Mouse (Mus musculus) CH12.LX (cell line): ENCODE measurements around the gene Gtsf1l. TPM values are rescaled to one million over a fixed set of nuclear protein-coding genes. Genes with fewer than 3 reads are reported as not detected.

Experiments used
- DNase-seq: peaks from one replicate; pipeline ENCODE4 v3.0.0-alpha.2; 2013; ENCODE audit errors: extremely low read depth
- H3K27ac ChIP-seq: 2 replicates; pipeline ENCODE4 v1.5.1; 2012; ENCODE audit warnings: low read depth, mild to moderate bottlenecking, control low read depth, moderate library complexity; ENCODE audit not compliant: insufficient read depth
- H3K27me3 ChIP-seq: replicated peaks from 2 replicates; pipeline ENCODE3; 2012; ENCODE audit warnings: inconsistent platforms
- H3K36me3 ChIP-seq, 2 experiments: replicated peaks in 1 of 2; 2 replicates each; pipeline versions ENCODE3 to v1.6.1; 2012; ENCODE audit warnings: inconsistent platforms in 1 of 2, low read length in 1 of 2, mild to moderate bottlenecking in 1 of 2, mixed read lengths in 1 of 2, moderate library complexity in 1 of 2; ENCODE audit not compliant: control insufficient read depth in 1 of 2, insufficient read depth in 1 of 2
- H3K4me1 ChIP-seq, 2 experiments: 2 replicates each; pipeline ENCODE4 v1.6.1; 2012; ENCODE audit warnings: inconsistent platforms in 1 of 2, moderate library complexity in 1 of 2; ENCODE audit not compliant: insufficient read depth in 2 of 2, control insufficient read depth in 1 of 2
- H3K4me2 ChIP-seq: 2 replicates; pipeline ENCODE4 v1.6.1; 2012; ENCODE audit warnings: low read depth, mild to moderate bottlenecking, control low read depth; ENCODE audit not compliant: poor library complexity, insufficient read depth, severe bottlenecking
- H3K4me3 ChIP-seq, 3 experiments: fragments of 150-350 bp in 1 of 3; sonication (generic) in 1 of 3; replicated peaks in 1 of 3; 2 replicates each; pipeline versions ENCODE3 to v1.5.1; 2011 to 2012; ENCODE audit warnings: low read depth in 2 of 3, low read length in 2 of 3, mild to moderate bottlenecking in 2 of 3, moderate library complexity in 2 of 3, control low read depth in 1 of 3, improper control_type of control experiment in 1 of 3, inconsistent platforms in 1 of 3, mixed read lengths in 1 of 3; ENCODE audit not compliant: poor library complexity in 1 of 3
- H3K79me2 ChIP-seq: replicated peaks from 2 replicates; pipeline ENCODE4 v1.6.1; 2012; ENCODE audit warnings: mild to moderate bottlenecking, moderate library complexity; ENCODE audit not compliant: control insufficient read depth, poor library complexity, insufficient read depth, severe bottlenecking; ENCODE audit errors: extremely low read depth
- H3K9ac ChIP-seq: 2 replicates; pipeline ENCODE4 v1.6.1; 2012; ENCODE audit warnings: low read depth, mild to moderate bottlenecking, control low read depth, moderate library complexity; ENCODE audit not compliant: insufficient read depth
- H3K9me3 ChIP-seq: replicated peaks from 2 replicates; pipeline ENCODE3; 2012; ENCODE audit warnings: low read length, inconsistent platforms, mixed read lengths
- BHLHE40 ChIP-seq: IDR thresholded peaks from 2 replicates; pipeline ENCODE4 v1.6.1; 2011; ENCODE audit warnings: mild to moderate bottlenecking, low read depth, low read length, improper control_type of control experiment
- CTCF ChIP-seq, 2 experiments: IDR thresholded peaks in 1 of 2; conservative IDR thresholded peaks in 1 of 2; 2 replicates each; pipeline ENCODE4 v1.5.1; 2011 to 2012; ENCODE audit warnings: low read depth in 2 of 2, low read length in 2 of 2, improper control_type of control experiment in 1 of 2, inconsistent platforms in 1 of 2, mild to moderate bottlenecking in 1 of 2, moderate library complexity in 1 of 2
- ELF1 ChIP-seq: IDR thresholded peaks from 2 replicates; pipeline ENCODE4 v1.6.1; 2014; ENCODE audit warnings: low read depth, mild to moderate bottlenecking, inconsistent platforms, low read length, improper control_type of control experiment
- JUN ChIP-seq: IDR thresholded peaks from 2 replicates; pipeline ENCODE4 v1.6.1; 2011; ENCODE audit warnings: low read depth, mild to moderate bottlenecking, low read length, improper control_type of control experiment, moderate library complexity; ENCODE audit not compliant: insufficient read depth
- MAFK ChIP-seq: IDR thresholded peaks from 2 replicates; pipeline ENCODE4 v1.6.1; 2011; ENCODE audit warnings: low read length, improper control_type of control experiment; ENCODE audit not compliant: insufficient replicate concordance
- MAX ChIP-seq: IDR thresholded peaks from 2 replicates; pipeline ENCODE4 v1.6.1; 2011; ENCODE audit warnings: low read length, improper control_type of control experiment
- MEF2A ChIP-seq: IDR thresholded peaks from 2 replicates; pipeline ENCODE4 v1.6.1; 2014; ENCODE audit warnings: low read depth, mild to moderate bottlenecking, inconsistent platforms, low read length, improper control_type of control experiment, borderline replicate concordance
- MXI1 ChIP-seq: IDR thresholded peaks from 2 replicates; pipeline ENCODE4 v1.6.1; 2011; ENCODE audit warnings: mild to moderate bottlenecking, low read depth, low read length, improper control_type of control experiment
- MYC ChIP-seq: IDR thresholded peaks from 2 replicates; pipeline ENCODE4 v1.6.1; 2011; ENCODE audit warnings: low read depth, mild to moderate bottlenecking, improper control_type of control experiment, low read length
- NELFE ChIP-seq: IDR thresholded peaks from 2 replicates; pipeline ENCODE4 v1.6.1; 2011; ENCODE audit warnings: low read depth, low read length, improper control_type of control experiment
- UBTF ChIP-seq: IDR thresholded peaks from 2 replicates; pipeline ENCODE4 v1.6.1; 2012; ENCODE audit warnings: low read depth, mild to moderate bottlenecking, inconsistent platforms, low read length, improper control_type of control experiment, moderate library complexity
- ZKSCAN1 ChIP-seq: IDR thresholded peaks from 2 replicates; pipeline ENCODE4 v1.6.1; 2012; ENCODE audit warnings: low read depth, inconsistent platforms, low read length, improper control_type of control experiment, borderline replicate concordance
- ZMIZ1 ChIP-seq: IDR thresholded peaks from 2 replicates; pipeline ENCODE4 v1.6.1; 2012; ENCODE audit warnings: low read depth, mild to moderate bottlenecking, inconsistent platforms, low read length, improper control_type of control experiment
- ZNF384 ChIP-seq: IDR thresholded peaks from 2 replicates; pipeline ENCODE4 v1.6.1; 2012; ENCODE audit warnings: low read depth, low read length, improper control_type of control experiment, inconsistent platforms
- dilution Hi-C: fragments of 300-500 bp; cut with MboI; formaldehyde crosslinking; loops from 2 replicates; pipeline ENCODE4 v1.14.3; 2020; ENCODE audit warnings: low sequenced_read_pairs; ENCODE audit not compliant: extremely low pct_unique_long_range_greater_than_20kb, extremely low pct_ligation_motif_present
- in situ Hi-C: fragments of 300-500 bp; cut with MboI; formaldehyde crosslinking; loops from 3 replicates; pipeline ENCODE4 v1.14.3; 2019; ENCODE audit warnings: low sequenced_read_pairs, low pct_ligation_motif_present, low pct_unique_long_range_greater_than_20kb, mixed read lengths
- polyA plus RNA-seq: library from polyadenylated mRNA; unstranded; fragments of >175 nt; gene quantifications from 2 replicates; pipeline ENCODE4 v1.2.1, GENCODE M21; 2012; ENCODE audit warnings: low read depth; ENCODE audit not compliant: insufficient read length
- total RNA-seq, 2 experiments: library from RNA; depleted of rRNA; stranded (reverse); fragments of 300-350 nt in 1 of 2; fragments of >200 nt in 1 of 2; gene quantifications; 2 replicates each; pipeline ENCODE4 v1.2.3; 2012 to 2014

The Gtsf1l gene
- total and polyA plus RNA-seq, 3 experiments, result not detected

- Histone ChIP-seq H3K79me2 (no peaks in the 10 kb centered on the region), H3K9me3 (no peaks in the 10 kb centered on the region), H3K27ac (no peak overlapping the region), H3K4me1 (no peaks in the 10 kb centered on the region), H3K9ac (no peak overlapping the region), H3K4me3 (no peak overlapping the region), H3K4me2 (no peak overlapping the region), H3K36me3 (peaks cover 69 to 95% of the 10 kb centered on the region in 2 experiments), H3K27me3 (no peaks in the 10 kb centered on the region)
- dilution Hi-C loops, result no loop called here
- TF ChIP-seq CTCF (conservative IDR thresholded peaks at IDR 0.05 in 1 of 2, IDR thresholded peaks at IDR 0.05 in 1 of 2; ENCODE audit: low read depth in 2 of 2, low read length in 2 of 2) (no peak), JUN (no peak), MAX (no peak), NELFE (no peak), BHLHE40 (no peak), MEF2A (no peak), ELF1 (no peak)
- in situ Hi-C loops, result no loop called here
- DNase-seq, result no peak
Observed at GRCm38 (mm10) chr2:163073023-163073757, 14.5 kb downstream of the Gtsf1l start.

GRCm38 (mm10) chr2:163071590-163071989, 16.1 kb downstream of the Gtsf1l start:
- H3K79me2 ChIP-seq, result no peaks in the 10 kb centered on the region
- TF ChIP-seq CTCF (conservative IDR thresholded peaks at IDR 0.05 in 1 of 2, IDR thresholded peaks at IDR 0.05 in 1 of 2; ENCODE audit: low read depth in 2 of 2, low read length in 2 of 2) (no peak), MAFK (no peak), ZMIZ1 (no peak), MAX (no peak), JUN (no peak), MEF2A (no peak), ZKSCAN1 (no peak), MXI1 (no peak), UBTF (no peak), ZNF384 (no peak), MYC (no peak)
- dilution Hi-C loops (no loop called here), in situ Hi-C loops (no loop called here)
- H3K27ac ChIP-seq, result no peak overlapping the region
- no peak overlapping the region for H3K4me3 ChIP-seq
- H3K4me1 ChIP-seq, result no peaks in the 10 kb centered on the region
- H3K27me3 ChIP-seq, result no peaks in the 10 kb centered on the region
- H3K9me3 ChIP-seq, result no peaks in the 10 kb centered on the region
- DNase-seq, result no peak
- H3K4me2 ChIP-seq, result no peak overlapping the region
- peaks cover 64 to 94% of the 10 kb centered on the region in 2 experiments for H3K36me3 ChIP-seq
- H3K9ac ChIP-seq, result no peak overlapping the region
